Mouse (Mus musculus) spleen, adult 18-20 months (tissue): Measurements from ENCODE around the gene Dlg2.
"Not testable (repeated sequence)": the region's sequence is repeated elsewhere in the genome, so short reads cannot be mapped to it uniquely, and the experiment has no call there.

Experiments used
- DNase-seq, 2 experiments: peaks; one replicate each; pipeline ENCODE4 v3.0.0; 2022; ENCODE audit warnings: mixed read lengths in 2 of 2

Dlg2 gene

DNA sequence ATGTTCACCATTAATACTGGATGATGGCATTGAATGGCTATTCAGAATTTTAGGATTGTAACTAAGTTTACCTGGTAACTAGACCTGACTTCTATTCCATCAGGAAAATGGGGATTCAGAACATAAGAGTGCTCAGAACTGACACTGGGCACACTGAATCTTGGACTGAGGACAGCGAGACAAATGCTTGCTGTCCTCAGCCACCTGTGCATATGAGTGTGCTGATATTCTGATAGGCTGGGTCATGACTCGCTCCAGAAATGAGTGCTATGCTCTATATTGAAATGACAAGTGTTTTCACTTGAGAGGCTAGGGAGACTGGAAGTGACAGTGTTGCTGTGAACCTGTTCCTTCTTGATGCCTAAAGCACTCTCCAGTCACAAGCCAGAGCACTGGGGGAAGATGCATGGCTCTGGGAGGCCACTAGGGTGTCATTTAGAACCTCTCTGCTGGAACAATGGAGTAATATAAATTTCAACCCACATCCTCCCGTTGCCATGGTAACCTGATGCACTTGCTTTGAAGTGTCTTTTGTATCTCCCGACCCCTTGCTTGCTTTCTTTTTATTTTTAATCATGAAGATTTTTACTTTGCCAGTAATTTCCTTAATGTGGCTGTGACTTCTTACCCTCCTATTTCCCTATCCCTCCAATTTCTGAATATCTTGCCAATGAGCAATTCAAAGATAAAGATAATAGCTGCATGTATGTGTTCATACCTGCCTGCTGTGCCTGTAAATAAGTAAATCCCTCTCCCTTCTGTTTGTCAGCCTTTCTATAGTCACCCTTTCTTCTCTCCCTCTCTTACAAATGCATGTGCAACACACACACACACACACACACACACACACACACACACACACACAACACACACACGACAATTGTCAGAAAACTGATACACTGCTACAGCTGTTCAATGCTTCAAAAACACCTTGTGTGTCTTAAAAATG lies 367.1 kb downstream of the Dlg2 start:
- no peak for DNase-seq

- DNase-seq = not testable (repeated sequence)
Measured at GRCm38 (mm10) chr7:90876796-90877195, 400.3 kb downstream of the Dlg2 start.

DNA sequence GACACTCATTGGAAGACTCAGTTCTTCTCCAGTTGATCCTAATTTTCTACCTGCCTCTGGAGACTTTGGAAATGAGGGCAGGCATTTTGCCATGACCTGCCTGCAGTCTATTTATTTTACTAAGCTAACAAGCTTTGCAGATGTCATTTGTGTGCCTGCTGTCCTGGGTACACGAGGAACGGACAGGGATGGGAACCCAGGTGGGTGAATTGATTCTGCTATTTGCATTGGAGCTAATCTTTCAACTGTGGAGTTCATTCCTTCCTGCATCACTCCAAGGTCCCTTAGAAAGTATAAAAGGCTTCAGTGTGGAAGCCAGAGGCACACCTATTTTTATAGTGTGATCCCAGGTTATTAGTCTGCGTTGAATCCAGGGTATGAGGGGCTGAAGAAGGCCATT lies 406.3 kb downstream of the Dlg2 start:
- DNase-seq = no peak

GRCm38 (mm10) chr7:90886396-90887006 lies 410.0 kb downstream of the Dlg2 start:
- no peak for DNase-seq

GRCm38 (mm10) chr7:90887007-90887720 lies 410.7 kb downstream of the Dlg2 start:
- no peak for DNase-seq

DNA sequence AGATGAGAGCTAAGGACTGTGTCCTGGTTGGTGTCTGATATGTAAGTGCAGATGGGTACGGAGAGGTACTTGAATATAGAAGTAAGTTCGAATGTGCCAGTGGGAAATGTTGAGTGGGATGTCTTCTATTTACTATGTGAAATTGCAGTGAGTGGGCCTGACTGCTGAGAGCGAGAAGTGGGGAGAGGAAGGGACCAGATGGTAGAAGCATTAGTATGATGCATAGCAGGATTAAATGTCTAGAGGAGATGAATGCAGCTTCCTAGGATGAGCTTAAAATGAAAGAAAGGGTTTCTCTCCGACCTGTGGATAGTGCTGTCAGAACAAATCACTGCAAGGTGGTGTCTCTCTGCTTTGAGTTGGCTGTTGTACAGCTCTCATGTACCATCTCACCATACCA lies 451.0 kb downstream of the Dlg2 start:
- DNase-seq = no peak

GRCm38 (mm10) chr7:90940726-90941125 lies 464.3 kb downstream of the Dlg2 start:
- DNase-seq = no peak

DNA sequence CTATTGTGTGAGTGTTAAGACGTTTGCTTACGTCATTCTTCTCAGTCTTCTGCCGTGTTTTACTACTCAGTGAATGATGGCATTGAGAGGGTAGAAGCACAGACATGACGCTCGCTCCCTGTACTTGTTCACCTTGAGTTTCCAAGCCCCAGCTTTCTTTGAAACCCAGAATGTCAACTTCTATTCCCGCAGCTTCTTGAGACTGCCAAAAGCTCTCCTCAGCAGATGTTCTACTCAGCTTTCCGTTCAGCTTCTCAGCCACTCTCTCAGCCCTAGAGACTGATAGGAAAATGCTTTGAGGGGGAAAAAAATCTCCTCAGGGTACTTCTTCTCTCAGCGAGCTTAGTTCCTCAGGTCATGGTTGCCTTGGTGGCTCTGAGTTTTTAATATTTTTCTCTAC lies 470.6 kb downstream of the Dlg2 start:
- no peak for DNase-seq

- no peak for DNase-seq
Measured at GRCm38 (mm10) chr7:90949212-90949611, 472.7 kb downstream of the Dlg2 start.

DNA sequence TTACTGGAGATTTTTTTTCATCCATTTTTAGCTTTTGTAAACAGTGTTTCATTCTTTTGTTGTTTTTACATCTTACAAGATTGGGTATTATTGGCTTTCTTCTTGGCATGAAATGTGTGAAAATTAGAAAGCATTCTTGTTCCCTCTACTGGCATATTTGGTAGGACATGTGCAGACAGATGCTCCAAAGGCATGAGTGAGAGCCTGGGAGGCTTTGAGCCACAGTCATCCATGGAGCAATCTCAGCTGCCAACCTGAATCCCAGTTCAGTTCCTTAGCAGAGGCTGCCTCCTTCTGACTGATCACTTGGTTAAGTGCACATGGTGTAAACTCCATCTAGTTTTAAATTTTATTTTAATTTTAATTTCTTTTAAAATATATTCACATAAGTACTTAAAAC lies 500.8 kb downstream of the Dlg2 start:
- no peak for DNase-seq

- DNase-seq = no peak
Measured at GRCm38 (mm10) chr7:90982069-90982468, 505.6 kb downstream of the Dlg2 start.

- DNase-seq = no peak
Measured at GRCm38 (mm10) chr7:91010655-91011054, 534.2 kb downstream of the Dlg2 start.

DNA sequence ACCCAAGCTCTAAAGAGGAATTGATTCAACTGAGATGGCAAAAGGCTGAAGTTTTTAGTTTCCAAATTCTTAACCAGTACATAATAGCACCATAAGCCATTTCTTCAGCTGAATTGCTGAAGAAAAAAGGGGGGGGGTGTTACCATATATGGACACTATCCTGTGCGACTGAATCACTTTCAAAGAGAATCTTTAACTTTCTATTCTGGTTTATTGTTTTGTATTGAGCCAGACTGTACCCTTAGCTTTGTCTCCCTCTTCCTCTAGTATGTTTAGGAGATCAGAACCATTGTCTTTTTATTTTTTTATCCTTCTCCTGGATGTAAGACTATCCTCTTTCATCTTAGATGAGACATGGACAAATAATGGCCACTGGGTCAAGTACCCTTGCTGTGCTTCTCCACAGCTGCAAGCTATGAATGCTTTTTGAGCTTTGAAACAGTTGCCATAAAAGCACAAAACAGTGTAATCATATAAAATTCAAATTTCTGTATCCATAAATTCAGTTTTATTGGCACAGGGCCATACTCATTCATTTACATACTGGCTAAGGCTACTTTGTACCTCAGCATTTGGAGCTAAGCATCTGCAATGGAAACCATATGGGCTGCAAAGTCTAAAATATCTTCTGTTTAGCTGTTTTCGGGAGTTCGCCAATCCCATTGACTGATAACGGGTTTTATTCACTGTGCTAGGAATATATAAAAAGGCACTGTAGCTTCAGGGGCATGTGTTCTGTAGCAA lies 568.7 kb downstream of the Dlg2 start:
- no peak for DNase-seq

GRCm38 (mm10) chr7:91045742-91046098 lies 569.2 kb downstream of the Dlg2 start:
- no peak for DNase-seq

- DNase-seq = no peak
Measured at GRCm38 (mm10) chr7:91063297-91064040, 587.0 kb downstream of the Dlg2 start.

- DNase-seq = no peak
Measured at GRCm38 (mm10) chr7:91071751-91072707, 595.6 kb downstream of the Dlg2 start.

- no peak for DNase-seq
Measured at GRCm38 (mm10) chr7:91086071-91086470, 609.6 kb downstream of the Dlg2 start.

- no peak for DNase-seq
Measured at GRCm38 (mm10) chr7:91089211-91089930, 612.9 kb downstream of the Dlg2 start.

DNA sequence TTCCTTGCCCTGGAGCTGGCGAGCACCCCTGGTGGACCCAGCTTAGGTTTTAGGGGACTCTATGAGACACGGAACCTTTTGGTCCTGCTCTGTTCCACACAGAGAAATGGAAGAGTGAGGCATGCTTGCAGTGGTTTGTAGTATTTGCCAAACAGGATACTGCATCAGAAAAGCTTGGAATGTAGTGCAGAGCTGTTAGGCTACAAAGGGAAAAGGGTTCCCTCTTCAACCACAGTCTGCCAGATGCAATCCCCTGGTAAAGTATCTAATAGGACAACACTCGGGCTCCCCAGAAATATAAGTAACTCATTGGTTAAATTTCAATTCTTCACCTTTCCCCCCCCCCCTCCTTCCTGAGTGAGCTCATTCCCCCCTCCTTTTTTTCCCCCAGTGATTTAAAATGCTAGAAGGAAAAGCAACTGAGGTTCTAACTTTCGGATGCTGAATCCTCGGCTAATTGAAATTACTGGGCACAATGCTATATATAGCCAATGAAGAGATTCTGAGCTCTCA lies 613.9 kb downstream of the Dlg2 start:
- DNase-seq = no peak
